Mouse (Mus musculus) megakaryocyte, embryonic 14.5 days (primary cell): ENCODE results near the gene Xpo1. TPM values are rescaled to one million over a fixed set of nuclear protein-coding genes. Genes with fewer than 3 reads are reported as not detected.

ENCODE experiments used
- H3K27me3 ChIP-seq: replicated peaks from 2 replicates; pipeline ENCODE3; 2012; ENCODE audit warnings: inconsistent platforms
- H3K36me3 ChIP-seq: replicated peaks from 2 replicates; pipeline ENCODE3; 2012; ENCODE audit warnings: low read length, inconsistent platforms, mixed read lengths
- H3K4me1 ChIP-seq: 2 replicates; pipeline ENCODE4 v1.6.1; 2012; ENCODE audit warnings: inconsistent platforms
- H3K4me3 ChIP-seq: replicated peaks from 2 replicates; pipeline ENCODE3; 2012; ENCODE audit warnings: moderate library complexity, mild to moderate bottlenecking, inconsistent platforms
- H3K9me3 ChIP-seq: 2 replicates; pipeline ENCODE4 v1.6.1; 2012; ENCODE audit warnings: inconsistent platforms
- FLI1 ChIP-seq: IDR thresholded peaks from 2 replicates; pipeline ENCODE4 v1.6.1; 2012; ENCODE audit warnings: low read length, inconsistent platforms, mixed read lengths
- GATA1 ChIP-seq: IDR thresholded peaks from 3 replicates; pipeline ENCODE4 v1.6.1; 2012; ENCODE audit warnings: mixed read lengths, low read length, inconsistent platforms, borderline replicate concordance
- polyA plus RNA-seq: library from polyadenylated mRNA; stranded (reverse); fragments of >175 nt; gene quantifications from 2 replicates; pipeline ENCODE4 v1.2.3, GENCODE M21; 2012; ENCODE audit warnings: low replicate concordance; ENCODE audit not compliant: insufficient read depth

Gene Xpo1
- polyA plus RNA-seq, 1 experiment: 3.2 TPM

DNA sequence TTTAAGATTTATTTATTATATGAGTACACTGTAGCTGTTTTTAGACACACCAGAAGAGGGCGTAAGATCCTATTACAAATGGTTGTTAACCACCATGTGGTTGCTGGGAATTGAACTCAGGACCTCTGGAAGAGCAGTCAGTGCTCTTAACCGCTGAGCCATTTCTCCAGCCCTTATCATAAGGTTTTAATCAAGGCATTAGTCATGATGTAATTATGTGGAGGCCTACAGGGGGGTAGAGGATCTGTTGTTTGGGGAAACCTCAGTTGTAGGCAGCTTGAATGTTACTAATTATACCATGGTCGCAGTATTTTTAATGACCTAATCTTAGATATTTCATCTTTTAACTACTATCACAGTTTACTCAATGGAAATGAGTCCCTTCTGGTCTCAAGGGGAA is 76.3 kb downstream of the Xpo1 start:
- TF ChIP-seq GATA1 (no peak), FLI1 (no peak)
- Histone ChIP-seq H3K9me3 (no peaks in the 10 kb centered on the region), H3K36me3 (peaks cover 53% of the 10 kb centered on the region), H3K27me3 (no peaks in the 10 kb centered on the region), H3K4me1 (peaks cover 39% of the 10 kb centered on the region), H3K4me3 (no peak overlapping the region)

DNA sequence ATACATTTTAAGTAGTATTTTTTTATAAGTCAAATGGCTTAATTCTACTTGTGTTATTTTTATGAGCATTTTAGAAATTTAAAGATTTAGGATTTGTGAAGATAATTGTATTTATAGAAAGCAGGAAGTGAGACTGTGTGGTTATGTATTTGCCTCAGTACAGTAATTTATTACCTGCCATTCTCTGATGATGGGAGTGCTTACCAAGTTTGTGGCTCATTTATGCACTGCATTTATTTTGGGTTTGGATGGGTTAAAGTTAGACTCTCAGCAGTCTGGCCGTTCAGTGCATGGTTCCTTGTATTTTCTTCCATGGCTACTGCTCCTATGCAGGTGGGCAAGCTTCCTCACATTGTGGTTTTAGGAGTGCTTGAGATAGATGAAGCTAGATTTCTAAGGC is 79.3 kb downstream of the Xpo1 start:
- no peaks in the 10 kb centered on the region for H3K9me3 ChIP-seq
- H3K27me3 ChIP-seq: no peaks in the 10 kb centered on the region
- TF ChIP-seq FLI1 (no peak), GATA1 (no peak)
- no peak overlapping the region for H3K4me3 ChIP-seq
- H3K4me1 ChIP-seq: peaks cover 25% of the 10 kb centered on the region
- peaks cover 61% of the 10 kb centered on the region for H3K36me3 ChIP-seq

Other genes starting within 250 kb of the Xpo1 start
- gene Fam161a, start 248.5 kb upstream of the Xpo1 start, polyA plus RNA-seq: 0.39 TPM in 1 of 2 replicates, not detected in the other
- gene Usp34, start 50.9 kb downstream of the Xpo1 start, polyA plus RNA-seq: 0.81 TPM in 1 of 2 replicates, not detected in the other
- 2.8 and 28.4 TPM in 2 replicates for gene Ahsa2, start 242.0 kb downstream of the Xpo1 start, polyA plus RNA-seq